Mouse (Mus musculus): ENCODE results near the gene Mageb3.
"Not testable (repeated sequence)": the region's sequence is repeated elsewhere in the genome, so short reads cannot be mapped to it uniquely, and the experiment has no call there.

Mageb3 gene

GRCm38 (mm10) chr2:121955765-121956223 is at the start of gene Mageb3, which contains the start of gene Ctdspl2:
TSS of gene Mageb3 (minus strand) at chr2:121956092.
TSS of gene Ctdspl2 (plus strand) at chr2:121956001.
- peak; percentile 97 to 99 for DNase-seq (ENCODE audit: low spot score in 2 of 2)

- DNase-seq (ENCODE audit: low spot score in 2 of 2) = no peak
These were observed 39.8 kb upstream of the Mageb3 start for GRCm38 (mm10) chr2:121995738-121996137.

- no peak for DNase-seq (ENCODE audit: low spot score in 2 of 2)
These were observed 1.4 kb upstream of the Mageb3 start for GRCm38 (mm10) chr2:121957216-121957792.

- peak; percentile 89 to 94 for DNase-seq (ENCODE audit: low spot score in 2 of 2)
These were observed 529 bp upstream of the Mageb3 start for GRCm38 (mm10) chr2:121956224-121957018.

GRCm38 (mm10) chr2:121954971-121955656 is 778 bp downstream of the Mageb3 start:
- DNase-seq (ENCODE audit: low spot score in 2 of 2) = peak; percentile 15 to 19

- DNase-seq (ENCODE audit: low spot score in 2 of 2) = no peak
These were observed 12.5 kb downstream of the Mageb3 start for GRCm38 (mm10) chr2:121943364-121943763.

- DNase-seq (ENCODE audit: low spot score in 2 of 2) = not testable (repeated sequence)
These were observed 18.3 kb downstream of the Mageb3 start for GRCm38 (mm10) chr2:121937624-121938023.

- no peak for DNase-seq (ENCODE audit: low spot score in 2 of 2)
These were observed 39.6 kb downstream of the Mageb3 start for GRCm38 (mm10) chr2:121916047-121916970.

GRCm38 (mm10) chr2:121909975-121910374 is 45.9 kb downstream of the Mageb3 start:
- no peak for DNase-seq (ENCODE audit: low spot score in 2 of 2)
